ENCODE assay signal across 7 mouse cellular contexts in the genomic region with DNA sequence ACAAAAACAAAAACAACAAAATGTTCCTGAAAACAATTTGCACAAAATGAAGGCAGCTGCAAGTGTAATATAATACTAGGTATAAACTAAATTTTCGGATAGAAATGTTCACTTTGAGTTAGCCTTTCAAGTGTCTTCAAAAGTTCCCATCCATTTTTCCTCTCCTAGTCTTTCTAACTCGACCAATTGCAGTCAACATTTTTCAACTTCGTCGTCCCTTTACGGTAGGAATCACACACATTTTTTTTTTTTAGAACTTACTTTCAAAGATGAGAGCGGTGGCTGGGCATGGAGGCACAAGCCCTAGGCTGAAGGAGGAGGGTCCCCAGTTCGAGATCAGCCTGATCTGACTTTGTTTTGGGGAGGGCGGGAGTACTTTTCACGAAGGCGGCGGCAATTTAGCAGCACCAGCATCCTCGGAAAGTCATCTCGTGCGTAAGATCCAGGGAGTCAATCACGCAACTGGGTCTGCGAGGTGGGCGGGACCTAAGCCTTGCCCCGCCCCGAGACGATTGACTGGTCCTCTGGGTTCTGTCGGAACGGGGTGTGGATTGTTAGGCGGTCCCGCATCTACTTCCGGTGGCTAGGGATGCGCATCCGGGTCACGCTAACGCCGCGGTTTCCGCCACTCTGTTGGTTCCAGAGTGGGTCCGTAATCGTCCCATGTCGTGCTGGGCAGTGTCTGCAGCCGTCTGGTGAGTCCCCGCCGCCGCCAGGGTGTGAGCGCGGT. TPM values are rescaled to one million over a fixed set of nuclear protein-coding genes. Genes with fewer than 3 reads are reported as not detected.
DNase-seq lines count a peak whose midpoint lies in the region; ATAC-seq and TF ChIP-seq lines count a peak whose summit lies in the region.

A gene (plus strand): TSS at position 527 of the 730 bp plus-strand sequence.

- H3K4me3 ChIP-seq in embryonic facial prominence, embryonic 10.5 days: peak within 1 kb of the TSS; percentile 94
- peak within 1 kb of the TSS; percentile 95 for H3K4me3 ChIP-seq in intestine, postnatal 0 days (ENCODE audit: low read depth, low read length)
- H3K4me3 ChIP-seq in midbrain, embryonic 12.5 days: peak within 1 kb of the TSS; percentile 99
- H3K4me3 ChIP-seq in small intestine, adult 2 months (ENCODE audit: low read depth, low read length): peak within 1 kb of the TSS; percentile 92

- H3K4me2 ChIP-seq in intestine, postnatal 0 days (replicated peaks; ENCODE audit: low read depth): peak within 1 kb of the TSS; percentile 83
- H3K4me2 ChIP-seq in midbrain, embryonic 12.5 days (replicated peaks): peak within 1 kb of the TSS; percentile 93

- peak within 1 kb of the TSS; percentile 91 for H3K27ac ChIP-seq in embryonic facial prominence, embryonic 10.5 days (replicated peaks)
- H3K27ac ChIP-seq in intestine, postnatal 0 days (ENCODE audit: low read depth, low read length): peak within 1 kb of the TSS; percentile 74
- H3K27ac ChIP-seq in midbrain, embryonic 12.5 days (replicated peaks): peak within 1 kb of the TSS; percentile 85
- peak within 1 kb of the TSS; percentile 32 for H3K27ac ChIP-seq in small intestine, adult 2 months (ENCODE audit: insufficient read depth, low read depth, low read length)

- DNase-seq in adrenal gland, postnatal 10 days: peak; percentile 97
- DNase-seq in embryonic facial prominence, embryonic 10.5 days (ENCODE audit: low spot score): peak; percentile 97
- peak; percentile 42 for DNase-seq in gonadal fat pad, adult 2 months (ENCODE audit: low read depth)
- peak; percentile 94 for DNase-seq in left cerebral cortex, postnatal 4 days

- no peaks in the 10 kb centered on the region for H3K27me3 ChIP-seq in embryonic facial prominence, embryonic 10.5 days (replicated peaks; ENCODE audit: low read depth, poor library complexity, severe bottlenecking)
- H3K27me3 ChIP-seq in intestine, postnatal 0 days (replicated peaks; ENCODE audit: control insufficient read depth, insufficient read depth, low read length): no peaks in the 10 kb centered on the region
- H3K27me3 ChIP-seq in midbrain, embryonic 12.5 days: no peaks in the 10 kb centered on the region
- H3K27me3 ChIP-seq in small intestine, adult 2 months (ENCODE audit: control insufficient read depth, insufficient read depth, low read length): no peaks in the 10 kb centered on the region

- peak within 1 kb of the TSS; percentile 78 for H3K9ac ChIP-seq in intestine, postnatal 0 days (ENCODE audit: low read depth, low read length)
- peak within 1 kb of the TSS; percentile 91 for H3K9ac ChIP-seq in midbrain, embryonic 12.5 days (replicated peaks)

- peak; percentile 18; the same call in 1 of the 2 replicates for TF ChIP-seq CTCF in intestine, postnatal 0 days (IDR thresholded peaks at IDR 0.05; ENCODE audit: low read depth)
- TF ChIP-seq CTCF in small intestine, adult 2 months (IDR thresholded peaks at IDR 0.05; ENCODE audit: extremely low read depth, insufficient read length, insufficient replicate concordance, low read depth, low read length): no peak

- no peaks in the 10 kb centered on the region for H3K9me3 ChIP-seq in embryonic facial prominence, embryonic 10.5 days
- H3K9me3 ChIP-seq in intestine, postnatal 0 days (ENCODE audit: control insufficient read depth): no peaks in the 10 kb centered on the region
- no peaks in the 10 kb centered on the region for H3K9me3 ChIP-seq in midbrain, embryonic 12.5 days

- H3K4me1 ChIP-seq in embryonic facial prominence, embryonic 10.5 days: peaks cover 18% of the 10 kb centered on the region
- no peaks in the 10 kb centered on the region for H3K4me1 ChIP-seq in intestine, postnatal 0 days (replicated peaks; ENCODE audit: control insufficient read depth, insufficient read depth, low read length)
- H3K4me1 ChIP-seq in midbrain, embryonic 12.5 days: peaks cover 10% of the 10 kb centered on the region
- no peaks in the 10 kb centered on the region for H3K4me1 ChIP-seq in small intestine, adult 2 months (ENCODE audit: control insufficient read depth, insufficient read depth, insufficient read length, low read length)

- TF ChIP-seq POLR2A in small intestine, adult 2 months (IDR thresholded peaks at IDR 0.05; ENCODE audit: low read depth, low read length): peak; percentile 65; the same call in 1 of the 2 replicates

- intact Hi-C loops in left cerebral cortex, postnatal 4 days (cut with DNase I): loop anchor here (5.0 kb wide), 1 partner anchor 86 kb away; no protein-coding TSS in a partner anchor

- ATAC-seq in intestine, postnatal 0 days: peak; percentile 96
- peak; percentile 98 for ATAC-seq in midbrain, embryonic 12.5 days (ENCODE audit: low FRiP score, low read depth)

- under 1% methylated on average over 41 of the region's 41 CpGs for WGBS in embryonic facial prominence, embryonic 10.5 days
- WGBS in intestine, postnatal 0 days: 1% methylated on average over 41 of the region's 41 CpGs
- under 1% methylated on average over 41 of the region's 41 CpGs for WGBS in midbrain, embryonic 12.5 days
- WGBS in small intestine, adult 2 months: 1% methylated on average over 41 of the region's 41 CpGs

- H3K36me3 ChIP-seq in embryonic facial prominence, embryonic 10.5 days (replicated peaks): peaks cover 22% of the 10 kb centered on the region
- 0 out of 2 replicates have a peak, but pooled peaks cover 5% of the 10 kb centered on the region for H3K36me3 ChIP-seq in intestine, postnatal 0 days (ENCODE audit: control insufficient read depth, insufficient read depth)
- H3K36me3 ChIP-seq in midbrain, embryonic 12.5 days: peaks cover 6% of the 10 kb centered on the region; the same call in 1 of the 2 replicates
- H3K36me3 ChIP-seq in small intestine, adult 2 months (ENCODE audit: control insufficient read depth, insufficient read depth, low read length): peaks cover 3% of the 10 kb centered on the region

RNA-seq across cellular contexts. Expression of the gene that starts here (rescaled TPM):
- 10 to 100 TPM; 22.5 to 24.9 TPM for total RNA-seq in adrenal gland, postnatal 10 days (2021)
- 36.2 and 39.9 TPM in 2 replicates for polyA plus RNA-seq in embryonic facial prominence, embryonic 10.5 days (2016; fragmentation: Nextera tagmentation; extraction: Ambion mirVana)
- polyA plus RNA-seq in gonadal fat pad, adult 2 months (2012; rRNA removed): 19.5 and 20.4 TPM in 2 replicates
- polyA plus RNA-seq in intestine, postnatal 0 days (2015; fragmentation: Nextera tagmentation; extraction: Ambion mirVana): 10.1 and 10.8 TPM in 2 replicates
- total RNA-seq in left cerebral cortex, postnatal 4 days (2021): 10 to 100 TPM; 24.5 to 25.7 TPM
- polyA plus RNA-seq in midbrain, embryonic 12.5 days (2016; fragmentation: Nextera tagmentation; extraction: Ambion mirVana): 24.8 and 27.6 TPM in 2 replicates
- polyA plus RNA-seq in small intestine, adult 2 months (2012; rRNA removed): 13.3 and 20.7 TPM in 2 replicates

Comparison
In these comparisons a context has a peak if more than half of its experiments do, and no peak if none do; other contexts are left out.
1. Peak in every context shown above with its lines: DNase-seq, ATAC-seq, H3K4me3 ChIP-seq and H3K27ac ChIP-seq.
2. DNase-seq: peak in every context shown above with its lines; median percentile 97 in adrenal gland, postnatal 10 days; 97 in embryonic facial prominence, embryonic 10.5 days; 94 in left cerebral cortex, postnatal 4 days; 42 in gonadal fat pad, adult 2 months.
3. H3K27ac ChIP-seq: peak in every context shown above with its lines; median percentile 91 in embryonic facial prominence, embryonic 10.5 days; 85 in midbrain, embryonic 12.5 days; 74 in intestine, postnatal 0 days; 32 in small intestine, adult 2 months.